Mouse (Mus musculus) spleen, postnatal 14 days (tissue): ENCODE data around the gene Mapk6.
"Not testable (repeated sequence)": the region's sequence is repeated elsewhere in the genome, so short reads cannot be mapped to it uniquely, and the experiment has no call there.

Experiments used
- DNase-seq, 2 experiments: peaks; one replicate each; pipeline ENCODE4 v3.0.0; 2021 to 2022; ENCODE audit warnings: low spot score in 2 of 2

Gene Mapk6

GRCm38 (mm10) chr9:75382825-75383224 is 27.0 kb downstream of the Mapk6 start:
- DNase-seq: no peak

DNA sequence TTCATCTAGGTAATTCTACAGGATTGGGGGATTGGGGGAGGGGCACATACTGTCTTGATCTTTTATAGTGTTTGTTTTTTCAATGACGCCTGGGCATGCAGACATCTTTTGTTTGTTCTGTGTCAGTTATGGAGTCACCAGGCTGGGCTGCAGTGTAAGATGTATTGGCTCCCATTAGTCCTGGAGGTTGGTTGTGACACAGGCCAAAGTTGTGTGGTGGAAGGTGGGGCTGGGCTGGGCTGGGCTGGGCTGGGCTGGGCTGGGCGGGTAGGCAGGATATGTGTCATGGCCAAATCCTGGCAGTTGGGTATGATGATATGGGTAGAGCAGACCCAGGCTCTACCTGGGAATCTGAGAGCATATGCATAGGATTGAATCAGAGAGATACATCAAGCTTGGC is 31.0 kb downstream of the Mapk6 start:
- DNase-seq: no peak

DNA sequence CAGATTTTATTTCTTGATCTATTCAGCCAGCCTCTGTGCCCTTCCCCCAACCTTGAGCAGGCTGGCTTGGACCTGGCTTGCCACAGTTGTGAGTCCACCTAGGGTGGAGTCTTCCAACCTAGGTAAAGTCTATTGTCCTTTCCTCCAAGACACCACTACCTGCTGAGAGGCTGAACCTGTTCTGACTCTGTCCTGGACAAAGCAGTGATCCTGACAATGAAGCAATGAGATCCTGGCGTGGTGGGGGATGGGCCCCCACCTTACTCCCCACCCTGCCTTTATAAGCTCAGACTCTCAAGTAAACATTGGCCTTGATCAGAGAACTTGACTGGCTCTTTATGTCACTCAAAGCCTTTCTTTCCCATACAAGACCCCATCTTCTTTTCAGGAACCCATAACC is 33.4 kb downstream of the Mapk6 start:
- DNase-seq: no peak

DNA sequence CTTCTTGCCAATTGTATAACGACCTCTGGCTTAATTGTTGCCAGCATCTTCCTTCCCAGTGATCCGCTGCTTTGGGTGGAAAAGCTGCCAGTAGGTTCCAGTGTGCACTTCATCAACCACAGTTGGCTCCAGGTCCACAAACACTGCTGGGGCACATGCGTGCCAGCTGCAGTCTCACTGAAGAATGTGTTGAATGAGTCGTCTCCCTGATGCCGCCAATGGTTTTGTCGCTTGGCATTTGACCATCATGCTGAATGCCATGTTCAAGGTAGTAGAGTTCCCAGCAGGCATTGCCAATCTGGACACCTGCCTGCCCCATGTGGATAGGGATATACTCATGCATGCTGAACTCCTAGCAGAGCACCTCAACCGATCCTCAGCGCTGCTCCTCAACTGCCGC is 34.2 kb downstream of the Mapk6 start:
- DNase-seq: no peak

- no peak for DNase-seq
These were observed 41.0 kb downstream of the Mapk6 start for GRCm38 (mm10) chr9:75368779-75369178.

- no peak for DNase-seq
These were observed 43.6 kb downstream of the Mapk6 start for GRCm38 (mm10) chr9:75366191-75366590.

- no peak for DNase-seq
These were observed 44.6 kb downstream of the Mapk6 start for GRCm38 (mm10) chr9:75365195-75365594.

DNA sequence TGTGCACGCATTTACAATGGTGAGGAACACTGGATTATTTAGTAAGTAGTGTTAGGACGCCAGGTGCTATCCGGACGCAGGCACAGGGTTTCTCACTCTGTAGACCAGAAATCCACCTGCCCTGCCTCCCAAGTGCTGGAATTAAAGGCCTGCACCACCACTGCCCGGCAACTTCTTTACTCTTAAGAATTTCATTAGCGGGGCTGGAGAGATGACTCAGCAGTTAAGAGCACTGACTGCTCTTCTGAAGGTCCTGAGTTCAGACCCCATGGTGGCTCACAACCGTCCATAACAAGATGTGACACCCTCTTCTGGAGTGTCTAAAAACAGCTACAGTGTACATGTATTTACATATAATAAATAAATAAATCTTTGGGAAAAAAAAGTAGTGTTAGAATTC is 46.1 kb downstream of the Mapk6 start:
- not testable (repeated sequence) for DNase-seq

DNA sequence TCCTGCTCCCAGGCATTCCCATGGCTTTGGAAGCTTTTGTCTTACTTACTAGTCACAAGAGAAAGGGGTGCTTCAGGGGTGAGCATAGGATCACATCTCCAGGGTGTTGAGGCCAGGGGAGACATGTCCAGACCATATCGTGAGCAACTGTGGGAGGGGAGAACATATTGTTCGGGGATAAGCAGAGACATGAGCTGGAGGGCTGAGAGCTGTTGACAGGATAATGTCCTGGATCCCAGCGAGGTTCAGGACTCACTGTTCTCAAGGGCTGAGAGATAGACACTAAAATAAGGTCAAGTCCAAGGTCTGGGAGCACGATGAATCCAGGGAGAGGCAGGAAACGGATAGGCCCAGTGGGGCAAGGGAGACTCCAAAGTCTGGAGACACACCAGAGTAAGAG is 46.8 kb downstream of the Mapk6 start:
- no peak for DNase-seq

DNA sequence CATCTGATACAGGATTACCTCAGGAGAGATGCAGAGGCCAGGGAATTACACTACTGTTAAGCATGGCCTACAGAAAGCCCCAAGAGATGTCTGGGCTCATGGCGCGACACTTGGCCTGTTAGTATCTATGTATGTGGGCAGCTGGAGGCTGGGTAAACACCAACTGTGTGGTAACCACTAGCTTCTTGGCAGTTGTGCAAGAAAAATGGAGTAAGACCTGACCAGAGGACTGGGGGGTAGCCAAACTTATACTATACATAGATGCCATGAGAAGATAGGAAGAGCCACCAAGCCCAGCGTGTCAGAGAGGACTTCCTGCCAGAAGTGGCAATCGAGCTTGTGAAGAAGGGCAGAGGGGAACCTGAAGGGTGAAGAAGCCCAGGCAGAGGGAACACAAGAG is 47.6 kb downstream of the Mapk6 start:
- no peak for DNase-seq

DNA sequence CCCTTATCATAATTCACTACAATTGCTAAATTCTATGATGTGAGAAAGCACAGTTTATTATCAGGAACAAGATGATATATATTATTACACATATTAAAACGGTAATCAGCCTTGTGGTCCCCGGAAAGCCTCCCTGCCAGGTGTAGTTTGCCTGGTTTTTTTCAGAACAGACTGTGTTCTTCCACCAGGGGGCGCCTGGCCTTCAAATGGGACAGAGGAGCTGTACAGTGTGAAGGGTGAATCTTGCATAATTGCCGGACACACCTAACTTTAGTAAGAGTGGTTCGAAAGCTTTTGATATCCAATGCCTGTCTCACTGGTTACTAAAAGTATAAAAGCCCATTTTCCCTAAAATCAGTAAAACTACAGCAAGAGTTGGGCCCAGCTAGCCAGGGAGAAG is 48.1 kb downstream of the Mapk6 start:
- peak; percentile 49 to 75 for DNase-seq

- DNase-seq: no peak
These were observed 52.6 kb downstream of the Mapk6 start for GRCm38 (mm10) chr9:75357087-75357654.

- no peak for DNase-seq
These were observed 54.0 kb downstream of the Mapk6 start for GRCm38 (mm10) chr9:75355783-75356182.

- DNase-seq: no peak
These were observed 56.7 kb downstream of the Mapk6 start for GRCm38 (mm10) chr9:75353094-75353493.

DNA sequence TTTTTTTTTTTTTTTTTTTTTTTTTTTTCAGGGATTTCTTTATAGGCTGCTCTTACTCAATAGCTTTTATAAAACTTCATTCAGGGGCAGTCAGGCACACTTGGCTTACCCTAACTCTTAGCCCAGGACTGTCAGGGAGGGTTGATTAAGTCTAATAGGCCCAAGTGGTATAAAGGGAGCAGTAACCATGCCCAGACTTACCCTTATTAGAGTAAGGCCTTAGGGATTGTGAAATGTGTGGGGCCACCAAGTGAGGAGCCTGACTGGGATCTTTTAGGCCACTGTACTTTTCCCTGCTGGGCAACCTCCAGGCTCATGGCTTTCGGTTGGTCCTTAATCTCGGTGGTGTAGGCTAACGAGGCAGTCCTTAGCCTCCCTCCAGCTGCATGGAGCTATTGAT is 61.2 kb downstream of the Mapk6 start:
- DNase-seq: no peak

GRCm38 (mm10) chr9:75348066-75348465 is 61.7 kb downstream of the Mapk6 start:
- no peak for DNase-seq

GRCm38 (mm10) chr9:75347458-75347857 is 62.3 kb downstream of the Mapk6 start, which contains the start of gene Bcl2l10:
Gene Bcl2l10, plus strand, starts transcription at chr9:75347758.
- DNase-seq: no peak

- DNase-seq: no peak
These were observed 67.4 kb downstream of the Mapk6 start for GRCm38 (mm10) chr9:75342433-75342832.

DNA sequence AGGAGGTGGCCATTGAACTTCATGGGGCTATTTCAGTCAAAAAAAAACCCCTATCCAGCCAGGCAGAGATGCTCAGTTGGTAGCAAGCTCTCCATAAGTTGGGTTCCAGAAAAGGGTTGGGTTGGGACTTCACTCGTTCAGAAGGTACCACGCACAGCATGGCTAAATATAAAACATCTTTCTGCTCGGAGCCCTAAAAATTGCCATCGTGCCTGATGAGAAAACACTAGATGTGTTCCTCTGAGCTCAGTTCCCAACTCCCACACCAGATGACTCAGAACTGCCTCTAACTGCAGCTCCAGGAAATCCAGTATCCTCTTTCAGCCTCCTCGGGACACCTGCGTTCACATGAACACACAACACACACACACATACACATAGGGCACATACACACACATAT is 71.8 kb downstream of the Mapk6 start:
- DNase-seq: no peak

DNA sequence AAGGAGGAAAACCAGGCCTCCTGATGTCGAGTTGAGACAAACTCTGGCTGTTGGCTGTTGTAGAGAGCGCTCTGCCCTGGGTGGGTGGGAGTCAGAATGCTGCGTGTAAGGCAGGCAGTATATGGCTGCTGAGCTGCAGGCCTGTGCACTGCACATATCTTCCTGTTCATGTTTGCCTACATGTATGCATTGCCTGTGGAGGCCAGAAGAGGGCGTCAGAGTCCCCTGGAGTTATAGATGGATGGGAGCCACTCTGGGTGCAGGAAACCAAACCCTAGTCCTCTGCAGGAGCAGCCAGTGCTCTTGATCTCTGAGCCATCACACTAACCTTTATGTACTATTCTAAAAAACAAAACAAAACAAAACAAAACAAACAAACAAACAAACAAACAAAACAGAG is 75.4 kb downstream of the Mapk6 start:
- no peak for DNase-seq

GRCm38 (mm10) chr9:75330821-75331220 is 79.0 kb downstream of the Mapk6 start:
- no peak for DNase-seq

DNA sequence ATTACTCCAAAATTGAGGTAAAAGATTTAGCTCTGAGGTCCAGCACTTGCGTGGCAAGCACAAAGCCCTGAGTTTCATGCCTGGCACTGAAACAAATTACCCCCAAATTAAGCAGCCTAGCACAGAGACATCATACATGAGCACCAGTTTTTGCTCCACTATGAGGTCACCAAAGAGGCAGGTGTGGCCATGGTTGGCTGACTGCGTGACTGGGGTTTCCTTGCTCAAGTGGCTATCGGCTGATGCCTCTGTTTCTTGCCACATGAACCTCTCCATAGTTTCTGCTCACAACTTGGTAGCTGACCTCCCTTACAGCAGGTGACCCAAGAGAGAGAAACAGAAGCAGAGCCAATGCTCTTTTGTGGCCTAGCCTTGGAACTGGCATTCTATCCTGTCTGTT is 81.8 kb downstream of the Mapk6 start:
- no peak for DNase-seq

DNA sequence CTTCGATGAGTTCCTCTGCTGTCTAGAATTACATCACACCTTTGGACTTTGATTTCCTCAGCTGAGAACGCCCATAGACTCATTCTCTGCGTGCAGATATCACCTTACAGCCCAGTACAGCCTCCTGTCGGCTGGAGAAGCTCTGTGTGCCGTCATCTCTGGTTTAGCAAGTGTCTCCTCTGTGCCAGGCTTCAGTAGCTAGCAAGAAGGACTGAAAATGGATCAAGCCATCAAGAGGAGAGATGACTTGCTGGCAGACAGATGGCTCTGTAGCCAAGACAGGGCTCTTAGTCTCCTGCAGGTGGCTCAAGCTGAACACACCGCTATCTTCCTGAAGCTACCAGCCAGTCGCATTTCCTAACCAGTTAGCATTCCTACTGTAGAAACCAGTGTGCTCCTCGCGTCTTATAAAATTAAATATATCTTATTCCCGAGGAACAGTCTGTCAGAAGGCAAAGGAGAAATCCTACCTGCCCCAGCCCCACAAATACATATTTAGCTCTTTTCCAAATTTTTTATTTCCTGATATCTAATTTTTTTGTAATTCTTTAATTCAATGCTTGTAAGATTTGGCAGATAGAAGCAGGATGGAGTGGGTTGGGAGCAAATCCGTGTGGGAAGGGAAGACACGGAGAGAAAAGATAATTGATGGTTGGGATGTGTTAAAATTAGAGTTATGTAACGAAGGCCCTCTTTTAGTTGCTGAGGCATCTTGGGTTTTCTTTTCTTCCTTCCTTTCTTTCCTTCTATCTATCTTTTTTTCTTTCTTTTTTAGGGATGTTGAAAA is 87.5 kb downstream of the Mapk6 start:
- DNase-seq: no peak

GRCm38 (mm10) chr9:75319365-75319764 is 90.4 kb downstream of the Mapk6 start:
- DNase-seq: no peak
